Mouse (Mus musculus) CH12.LX (cell line): ENCODE data around the gene 5730596B20Rik. TPM values are rescaled to one million over a fixed set of nuclear protein-coding genes. Genes with fewer than 3 reads are reported as not detected.

Source experiments
- DNase-seq: peaks from one replicate; pipeline ENCODE4 v3.0.0-alpha.2; 2013; ENCODE audit errors: extremely low read depth
- H3K27ac ChIP-seq: 2 replicates; pipeline ENCODE4 v1.5.1; 2012; ENCODE audit warnings: low read depth, mild to moderate bottlenecking, control low read depth, moderate library complexity; ENCODE audit not compliant: insufficient read depth
- H3K27me3 ChIP-seq: replicated peaks from 2 replicates; pipeline ENCODE3; 2012; ENCODE audit warnings: inconsistent platforms
- H3K36me3 ChIP-seq, 2 experiments: replicated peaks in 1 of 2; 2 replicates each; pipeline versions ENCODE3 to v1.6.1; 2012; ENCODE audit warnings: inconsistent platforms in 1 of 2, low read length in 1 of 2, mild to moderate bottlenecking in 1 of 2, mixed read lengths in 1 of 2, moderate library complexity in 1 of 2; ENCODE audit not compliant: control insufficient read depth in 1 of 2, insufficient read depth in 1 of 2
- H3K4me1 ChIP-seq, 2 experiments: 2 replicates each; pipeline ENCODE4 v1.6.1; 2012; ENCODE audit warnings: inconsistent platforms in 1 of 2, moderate library complexity in 1 of 2; ENCODE audit not compliant: insufficient read depth in 2 of 2, control insufficient read depth in 1 of 2
- H3K4me2 ChIP-seq: 2 replicates; pipeline ENCODE4 v1.6.1; 2012; ENCODE audit warnings: low read depth, mild to moderate bottlenecking, control low read depth; ENCODE audit not compliant: poor library complexity, insufficient read depth, severe bottlenecking
- H3K4me3 ChIP-seq, 3 experiments: fragments of 150-350 bp in 1 of 3; sonication (generic) in 1 of 3; replicated peaks in 1 of 3; 2 replicates each; pipeline versions ENCODE3 to v1.5.1; 2011 to 2012; ENCODE audit warnings: low read depth in 2 of 3, low read length in 2 of 3, mild to moderate bottlenecking in 2 of 3, moderate library complexity in 2 of 3, control low read depth in 1 of 3, improper control_type of control experiment in 1 of 3, inconsistent platforms in 1 of 3, mixed read lengths in 1 of 3; ENCODE audit not compliant: poor library complexity in 1 of 3
- H3K79me2 ChIP-seq: replicated peaks from 2 replicates; pipeline ENCODE4 v1.6.1; 2012; ENCODE audit warnings: mild to moderate bottlenecking, moderate library complexity; ENCODE audit not compliant: control insufficient read depth, poor library complexity, insufficient read depth, severe bottlenecking; ENCODE audit errors: extremely low read depth
- H3K9ac ChIP-seq: 2 replicates; pipeline ENCODE4 v1.6.1; 2012; ENCODE audit warnings: low read depth, mild to moderate bottlenecking, control low read depth, moderate library complexity; ENCODE audit not compliant: insufficient read depth
- H3K9me3 ChIP-seq: replicated peaks from 2 replicates; pipeline ENCODE3; 2012; ENCODE audit warnings: low read length, inconsistent platforms, mixed read lengths
- CHD1 ChIP-seq: IDR thresholded peaks from 2 replicates; pipeline ENCODE4 v1.6.1; 2012; ENCODE audit warnings: low read depth, low read length, improper control_type of control experiment, inconsistent platforms
- CTCF ChIP-seq, 2 experiments: IDR thresholded peaks in 1 of 2; conservative IDR thresholded peaks in 1 of 2; 2 replicates each; pipeline ENCODE4 v1.5.1; 2011 to 2012; ENCODE audit warnings: low read depth in 2 of 2, low read length in 2 of 2, improper control_type of control experiment in 1 of 2, inconsistent platforms in 1 of 2, mild to moderate bottlenecking in 1 of 2, moderate library complexity in 1 of 2
- E2F4 ChIP-seq: IDR thresholded peaks from 2 replicates; pipeline ENCODE4 v1.6.1; 2011; ENCODE audit warnings: low read depth, low read length, improper control_type of control experiment; ENCODE audit not compliant: insufficient replicate concordance
- EP300 ChIP-seq: IDR thresholded peaks from 2 replicates; pipeline ENCODE4 v1.6.1; 2011; ENCODE audit warnings: low read length, improper control_type of control experiment
- ETS1 ChIP-seq: conservative IDR thresholded peaks from 2 replicates; pipeline ENCODE4 v1.6.1; 2012; ENCODE audit warnings: low read depth, mild to moderate bottlenecking, inconsistent platforms, low read length, improper control_type of control experiment, moderate library complexity
- GABPA ChIP-seq: IDR thresholded peaks from 2 replicates; pipeline ENCODE4 v1.6.1; 2012; ENCODE audit warnings: low read depth, low read length, improper control_type of control experiment, inconsistent platforms; ENCODE audit not compliant: insufficient replicate concordance
- HCFC1 ChIP-seq: IDR thresholded peaks from 2 replicates; pipeline ENCODE4 v1.6.1; 2012; ENCODE audit warnings: low read depth, mild to moderate bottlenecking, inconsistent platforms, low read length, improper control_type of control experiment
- IRF4 ChIP-seq: IDR thresholded peaks from 2 replicates; pipeline ENCODE4 v1.6.1; 2014; ENCODE audit warnings: low read depth, mild to moderate bottlenecking, inconsistent platforms, low read length, improper control_type of control experiment
- JUND ChIP-seq: conservative IDR thresholded peaks from 2 replicates; pipeline ENCODE4 v1.6.1; 2011; ENCODE audit warnings: low read depth, low read length, improper control_type of control experiment
- KAT2A ChIP-seq: IDR thresholded peaks from 2 replicates; pipeline ENCODE4 v1.6.1; 2012; ENCODE audit warnings: low read length, improper control_type of control experiment, inconsistent platforms; ENCODE audit not compliant: insufficient replicate concordance
- MAZ ChIP-seq: IDR thresholded peaks from 2 replicates; pipeline ENCODE4 v1.6.1; 2012; ENCODE audit warnings: low read depth, mild to moderate bottlenecking, inconsistent platforms, low read length, improper control_type of control experiment, moderate library complexity
- MXI1 ChIP-seq: IDR thresholded peaks from 2 replicates; pipeline ENCODE4 v1.6.1; 2011; ENCODE audit warnings: mild to moderate bottlenecking, low read depth, low read length, improper control_type of control experiment
- NELFE ChIP-seq: IDR thresholded peaks from 2 replicates; pipeline ENCODE4 v1.6.1; 2011; ENCODE audit warnings: low read depth, low read length, improper control_type of control experiment
- PAX5 ChIP-seq: IDR thresholded peaks from 2 replicates; pipeline ENCODE4 v1.6.1; 2012; ENCODE audit warnings: low read length, inconsistent platforms, mixed read lengths
- SIN3A ChIP-seq: IDR thresholded peaks from 2 replicates; pipeline ENCODE4 v1.6.1; 2012; ENCODE audit warnings: low read length, improper control_type of control experiment, inconsistent platforms
- SMC3 ChIP-seq: IDR thresholded peaks from 2 replicates; pipeline ENCODE4 v1.6.1; 2011; ENCODE audit warnings: low read depth, low read length, improper control_type of control experiment
- TBP ChIP-seq: conservative IDR thresholded peaks from 2 replicates; pipeline ENCODE4 v1.6.1; 2011; ENCODE audit warnings: low read depth, low read length, improper control_type of control experiment
- TCF12 ChIP-seq: IDR thresholded peaks from 2 replicates; pipeline ENCODE4 v1.6.1; 2014; ENCODE audit warnings: low read depth, mild to moderate bottlenecking, inconsistent platforms, low read length, improper control_type of control experiment
- UBTF ChIP-seq: IDR thresholded peaks from 2 replicates; pipeline ENCODE4 v1.6.1; 2012; ENCODE audit warnings: low read depth, mild to moderate bottlenecking, inconsistent platforms, low read length, improper control_type of control experiment, moderate library complexity
- USF1 ChIP-seq: IDR thresholded peaks from 2 replicates; pipeline ENCODE4 v1.6.1; 2014; ENCODE audit warnings: low read depth, mild to moderate bottlenecking, inconsistent platforms, low read length, improper control_type of control experiment
- ZC3H11A ChIP-seq: IDR thresholded peaks from 2 replicates; pipeline ENCODE4 v1.6.1; 2012; ENCODE audit warnings: low read depth, mild to moderate bottlenecking, inconsistent platforms, low read length, improper control_type of control experiment
- ZKSCAN1 ChIP-seq: IDR thresholded peaks from 2 replicates; pipeline ENCODE4 v1.6.1; 2012; ENCODE audit warnings: low read depth, inconsistent platforms, low read length, improper control_type of control experiment, borderline replicate concordance
- dilution Hi-C: fragments of 300-500 bp; cut with MboI; formaldehyde crosslinking; loops from 2 replicates; pipeline ENCODE4 v1.14.3; 2020; ENCODE audit warnings: low sequenced_read_pairs; ENCODE audit not compliant: extremely low pct_unique_long_range_greater_than_20kb, extremely low pct_ligation_motif_present
- in situ Hi-C: fragments of 300-500 bp; cut with MboI; formaldehyde crosslinking; loops from 3 replicates; pipeline ENCODE4 v1.14.3; 2019; ENCODE audit warnings: low sequenced_read_pairs, low pct_ligation_motif_present, low pct_unique_long_range_greater_than_20kb, mixed read lengths
- polyA plus RNA-seq: library from polyadenylated mRNA; unstranded; fragments of >175 nt; gene quantifications from 2 replicates; pipeline ENCODE4 v1.2.1, GENCODE M21; 2012; ENCODE audit warnings: low read depth; ENCODE audit not compliant: insufficient read length
- total RNA-seq, 2 experiments: library from RNA; depleted of rRNA; stranded (reverse); fragments of 300-350 nt in 1 of 2; fragments of >200 nt in 1 of 2; gene quantifications; 2 replicates each; pipeline ENCODE4 v1.2.3; 2012 to 2014

The 5730596B20Rik gene
- total and polyA plus RNA-seq, 3 experiments, result 0.07 TPM; not detected in 2

DNA sequence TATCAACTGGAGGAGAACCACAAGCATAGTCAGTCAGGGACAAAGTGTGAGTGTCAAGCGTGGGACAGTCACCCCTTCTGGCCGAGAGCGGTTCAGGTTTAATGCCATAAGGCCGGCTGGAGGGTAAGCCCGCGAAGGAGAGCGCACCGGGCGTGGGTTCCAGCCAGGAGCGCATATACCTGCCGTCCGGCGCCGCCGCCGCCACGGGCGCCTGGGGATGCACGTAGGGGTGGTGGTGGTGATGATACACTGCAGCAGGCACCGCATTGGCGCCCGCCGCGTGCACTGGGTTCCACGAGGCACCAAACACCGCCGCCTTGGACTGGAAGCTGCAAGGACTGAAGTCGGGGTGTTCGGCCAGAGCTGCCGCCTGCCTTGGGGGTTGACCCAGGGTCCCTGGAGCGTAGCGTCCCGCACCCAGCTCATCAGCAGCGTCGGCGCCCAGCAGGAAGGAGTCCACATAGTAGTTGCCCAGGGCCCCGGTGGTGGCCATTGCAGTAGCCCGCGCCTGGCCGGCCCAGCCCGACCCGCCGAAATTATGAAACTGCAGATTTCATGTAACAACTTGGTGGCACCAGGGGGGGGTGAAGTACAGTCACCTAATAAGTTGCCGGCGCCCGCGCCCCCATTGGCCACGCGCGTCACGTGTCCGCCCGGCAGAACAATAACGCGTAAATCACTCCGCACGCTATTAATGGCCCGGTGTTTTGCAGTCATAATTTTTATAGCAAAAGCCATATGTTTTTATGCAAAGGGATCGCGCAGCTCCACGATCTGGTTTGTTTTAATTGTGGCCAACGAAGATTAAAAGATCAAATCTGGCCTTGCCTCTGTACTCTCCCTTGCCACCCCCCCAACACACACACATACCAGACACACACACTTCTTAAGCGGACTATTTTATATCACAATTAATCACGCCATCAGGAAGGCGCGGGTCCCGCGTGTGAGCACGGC, 48.6 kb downstream of the 5730596B20Rik start (continued):
- no peak for TF ChIP-seq GABPA
- no peak for TF ChIP-seq TCF12
- TF ChIP-seq UBTF, result no peak

DNA sequence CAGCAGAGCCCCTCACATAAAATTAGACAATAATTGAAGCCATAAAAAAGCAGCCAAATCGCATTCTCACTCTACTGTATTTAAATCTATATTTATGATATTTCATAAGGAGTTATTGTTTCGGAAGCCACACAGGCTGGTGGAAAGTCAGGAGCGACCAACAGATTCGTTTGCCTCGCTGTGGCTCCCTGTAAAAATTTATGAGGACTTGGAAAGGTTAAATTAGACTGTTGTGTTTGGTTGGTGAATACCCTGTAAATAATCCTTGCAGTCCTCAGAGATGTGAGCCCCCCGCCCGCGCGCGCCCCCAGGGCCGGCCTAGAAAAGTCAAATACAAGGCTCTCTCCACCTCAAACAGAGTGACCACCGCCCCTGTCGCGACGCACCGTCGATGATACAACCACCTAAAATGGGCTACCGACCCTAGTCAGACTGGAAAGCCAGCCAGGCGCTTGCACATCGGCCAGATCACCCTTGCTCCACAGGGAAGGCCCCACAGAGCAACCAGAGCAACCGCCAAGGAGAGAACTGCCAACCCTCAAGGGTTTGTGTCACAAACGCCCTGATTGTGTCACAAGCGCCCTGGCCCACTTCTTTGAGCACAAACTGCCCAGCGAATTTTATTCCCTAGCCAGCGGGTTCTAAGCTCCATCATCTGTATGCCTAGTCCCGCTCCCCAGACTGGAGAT, 49.4 kb downstream of the 5730596B20Rik start:
- no peak overlapping the region for H3K4me3 ChIP-seq
- in situ Hi-C loops, result loop anchor here (10.0 kb wide), 2 partner anchors 642 to 1012 kb away; no protein-coding TSS in a partner anchor
- no peak for DNase-seq

DNA sequence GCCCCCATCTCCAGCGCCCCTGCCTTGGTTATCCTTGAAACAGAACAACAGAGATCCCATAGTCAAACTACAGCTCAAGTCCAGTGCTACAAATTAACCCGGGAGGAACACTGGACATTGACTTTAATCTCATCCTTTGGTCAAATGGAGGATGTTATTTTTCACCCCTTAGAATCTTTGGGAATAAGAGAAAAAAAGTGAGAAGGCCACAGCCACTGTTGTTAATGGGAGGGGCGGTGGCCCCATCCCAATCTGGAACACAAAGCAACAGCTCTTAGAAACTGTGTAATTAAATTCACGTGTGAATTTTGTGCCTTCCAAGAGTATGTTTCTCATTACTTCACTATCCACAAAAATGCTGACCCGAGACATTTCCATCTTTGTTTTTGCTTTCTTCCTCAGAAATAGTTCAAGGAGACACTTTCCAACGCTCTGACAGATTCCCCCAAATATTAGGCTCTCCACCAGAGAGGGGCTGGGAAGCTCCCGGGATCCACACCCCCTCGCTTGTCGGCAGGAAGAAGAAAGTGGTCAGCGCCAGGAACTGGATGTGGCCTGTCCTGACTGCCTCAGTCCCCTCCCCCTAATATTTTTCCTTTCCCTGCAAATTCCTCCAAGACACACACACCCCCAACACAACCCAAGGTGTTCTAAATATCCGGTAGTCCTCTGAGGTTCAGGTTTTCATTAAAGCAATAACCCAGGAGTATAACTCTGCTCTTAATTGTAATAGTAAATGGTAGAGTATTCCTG, 50.3 kb downstream of the 5730596B20Rik start:
- no peaks in the 10 kb centered on the region for H3K4me1 ChIP-seq
- no peak overlapping the region for H3K4me3 ChIP-seq

More for the DNA sequence above, 49.4 kb downstream of the 5730596B20Rik start:
- Histone ChIP-seq H3K79me2 (no peaks in the 10 kb centered on the region), H3K9ac (no peak overlapping the region), H3K4me1 (peaks cover 0 to 6% of the 10 kb centered on the region in 2 experiments; a peak in 2 of 4 replicates), H3K27ac (no peak overlapping the region), H3K4me2 (no peak overlapping the region), H3K27me3 (no peaks in the 10 kb centered on the region), H3K9me3 (peaks cover 25% of the 10 kb centered on the region), H3K36me3 (peaks cover 5 to 32% of the 10 kb centered on the region in 2 experiments)
- dilution Hi-C loops, result no loop called here
- TF ChIP-seq SIN3A, result no peak
- no peak for TF ChIP-seq ZC3H11A
- no peak for TF ChIP-seq TCF12
- TF ChIP-seq GABPA, result no peak
- no peak for TF ChIP-seq NELFE
- no peak for TF ChIP-seq PAX5
- no peak for TF ChIP-seq TBP
- TF ChIP-seq EP300, result no peak
- no peak for TF ChIP-seq HCFC1
- TF ChIP-seq USF1, result no peak
- TF ChIP-seq MAZ, result no peak
- TF ChIP-seq E2F4, result no peak
- no peak for TF ChIP-seq CTCF (conservative IDR thresholded peaks at IDR 0.05 in 1 of 2, IDR thresholded peaks at IDR 0.05 in 1 of 2; ENCODE audit: low read depth in 2 of 2, low read length in 2 of 2)
- no peak for TF ChIP-seq MXI1
- TF ChIP-seq CHD1, result no peak
- TF ChIP-seq ZKSCAN1, result no peak
- no peak for TF ChIP-seq JUND

More for the DNA sequence above, 50.3 kb downstream of the 5730596B20Rik start:
- dilution Hi-C loops, result no loop called here
- Histone ChIP-seq H3K27ac (no peak overlapping the region), H3K27me3 (no peaks in the 10 kb centered on the region), H3K79me2 (no peaks in the 10 kb centered on the region)
- TF ChIP-seq CTCF (conservative IDR thresholded peaks at IDR 0.05 in 1 of 2, IDR thresholded peaks at IDR 0.05 in 1 of 2; ENCODE audit: low read depth in 2 of 2, low read length in 2 of 2), result no peak
- TF ChIP-seq MAZ, result no peak
- no peak for TF ChIP-seq IRF4
- TF ChIP-seq ETS1, result no peak
- TF ChIP-seq KAT2A, result no peak
- TF ChIP-seq SMC3, result no peak
- TF ChIP-seq, all 38 proteins: peak for 0
- Histone ChIP-seq H3K4me2 (no peak overlapping the region), H3K9me3 (peaks cover 32% of the 10 kb centered on the region), H3K36me3 (peaks cover 9 to 42% of the 10 kb centered on the region in 2 experiments), H3K9ac (no peak overlapping the region)
- in situ Hi-C loops, result loop anchor here (10.0 kb wide), 2 partner anchors 643 to 1013 kb away; no protein-coding TSS in a partner anchor
- no peak for DNase-seq
